23 mouse cellular contexts compared by ENCODE assay signal in genomic region chr13:106173377-106173776, GRCm38 (mm10).
"Had no signal": no experiment of that assay in that cellular context is flagged by ENCODE, and none has a peak within 500 bp of the region (broad histone marks: within the 10 kb centered on the region; RNA-seq: fewer than 3 reads in every experiment).

No protein-coding gene starts in this region.

- H3K9ac ChIP-seq: limb, embryonic 12.5 days; limb, embryonic 15.5 days; liver, embryonic 14.5 days; liver, postnatal 0 days; lung, embryonic 14.5 days; neural tube, embryonic 12.5 days; neural tube, embryonic 15.5 days had no signal

- H3K9me3 ChIP-seq: limb, embryonic 12.5 days; limb, embryonic 15.5 days; neural tube, embryonic 12.5 days; neural tube, embryonic 15.5 days had no signal

- H3K36me3 ChIP-seq: limb, embryonic 12.5 days; limb, embryonic 15.5 days; neural tube, embryonic 12.5 days; neural tube, embryonic 15.5 days had no signal

- H3K27ac ChIP-seq: limb, embryonic 12.5 days; limb, embryonic 15.5 days; liver, embryonic 14.5 days; neural tube, embryonic 12.5 days; neural tube, embryonic 15.5 days; stomach, postnatal 0 days had no signal

- H3K27me3 ChIP-seq: limb, embryonic 12.5 days; limb, embryonic 15.5 days; megakaryocyte, embryonic 14.5 days; neural tube, embryonic 12.5 days; neural tube, embryonic 15.5 days had no signal

- DNase-seq: kidney, adult 11 months; kidney, adult 8-10 months; kidney, postnatal 14 days; kidney, postnatal 4 days; left cerebral cortex, postnatal 4 days; liver, postnatal 0 days; lung, embryonic 14.5 days; lung, postnatal 36 days; right cerebral cortex, adult 18-20 months; right cerebral cortex, postnatal 14 days; right cerebral cortex, postnatal 4 days; thymus, adult 2 months; thymus, postnatal 14 days; thymus, postnatal 4 days had no signal

- ATAC-seq: liver, postnatal 0 days; lung, postnatal 0 days had no signal

- H3K4me1 ChIP-seq: limb, embryonic 12.5 days; limb, embryonic 15.5 days; megakaryocyte, embryonic 14.5 days; neural tube, embryonic 12.5 days; neural tube, embryonic 15.5 days had no signal

- H3K4me2 ChIP-seq: limb, embryonic 12.5 days; limb, embryonic 15.5 days; liver, embryonic 11.5 days; lung, embryonic 14.5 days; neural tube, embryonic 12.5 days; neural tube, embryonic 15.5 days had no signal

- H3K4me3 ChIP-seq: limb, embryonic 12.5 days; limb, embryonic 15.5 days; megakaryocyte, embryonic 14.5 days; neural tube, embryonic 12.5 days; neural tube, embryonic 15.5 days had no signal
